Mouse (Mus musculus) brain, embryonic 14.5 days (tissue): ENCODE data around the gene Blmh. TPM values are rescaled to one million over a fixed set of nuclear protein-coding genes. Genes with fewer than 3 reads are reported as not detected.
"Not testable (repeated sequence)": the region's sequence is repeated elsewhere in the genome, so short reads cannot be mapped to it uniquely, and the experiment has no call there.

Source experiments
- DNase-seq: peaks from one replicate; pipeline ENCODE4 v3.0.0-alpha.2; 2011; ENCODE audit warnings: low read depth
- CTCF ChIP-seq: fragments of 200-500 bp; IDR thresholded peaks from 2 replicates; pipeline ENCODE4 v1.5.1; 2012; ENCODE audit warnings: inconsistent platforms, mild to moderate bottlenecking, moderate library complexity, borderline replicate concordance; ENCODE audit not compliant: insufficient read depth, insufficient read length; ENCODE audit errors: extremely low read depth
- POLR2A ChIP-seq: fragments of 200-500 bp; IDR thresholded peaks from 2 replicates; pipeline ENCODE4 v1.6.1; 2012; ENCODE audit warnings: mild to moderate bottlenecking, inconsistent platforms, borderline replicate concordance; ENCODE audit not compliant: poor library complexity, insufficient read depth, insufficient read length, severe bottlenecking; ENCODE audit errors: extremely low read depth
- polyA plus RNA-seq: library from polyadenylated mRNA; depleted of rRNA; stranded (reverse); fragments of >200 nt; gene quantifications from 2 replicates; pipeline ENCODE4 v1.2.3, GENCODE M21; 2012

The Blmh gene
- polyA plus RNA-seq, 1 experiment, result 64.5 TPM

GRCm38 (mm10) chr11:76899758-76900738, 24.6 kb upstream of the Blmh start:
- TF ChIP-seq CTCF (peak; percentile 43; the same call in 1 of the 2 replicates), POLR2A (no peak)

DNA sequence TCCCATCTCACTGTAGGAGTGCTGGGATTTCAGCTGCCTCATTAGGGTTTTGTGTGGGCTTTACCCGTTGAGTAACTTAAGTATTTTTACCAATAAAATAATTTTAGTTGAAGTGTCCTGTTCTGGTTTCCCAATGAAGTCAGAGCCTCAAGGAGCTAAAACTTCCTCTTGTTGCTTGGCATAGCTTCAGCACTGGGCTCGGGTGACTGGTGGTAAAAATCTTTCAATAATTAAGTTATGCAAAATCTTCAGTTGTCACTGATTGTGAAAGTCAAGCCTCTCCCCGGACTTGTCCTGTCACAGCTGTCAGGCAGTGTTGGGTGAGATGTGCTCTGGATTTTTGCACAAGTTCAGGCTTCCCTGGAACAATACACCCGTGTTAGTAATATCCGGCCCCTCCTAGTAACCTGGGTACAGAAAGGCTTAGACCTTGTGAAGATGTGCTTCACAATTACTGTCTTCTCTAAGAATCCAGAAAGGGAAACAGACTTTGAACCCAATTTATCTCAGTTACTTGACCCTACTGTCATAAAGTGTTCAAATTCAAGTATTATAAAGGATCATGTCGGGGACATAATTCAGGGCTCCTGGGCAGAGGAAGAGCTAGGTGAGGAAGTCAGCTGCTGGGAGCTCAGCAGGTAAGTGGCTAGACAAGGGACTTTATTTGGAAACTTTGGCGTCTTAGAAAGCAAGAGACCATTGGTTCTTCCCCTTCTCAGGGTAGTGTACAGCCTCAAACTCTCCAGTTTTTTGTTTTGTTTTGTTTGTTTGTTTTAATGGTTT, 22.8 kb upstream of the Blmh start, which contains the start of gene Tmigd1:
TSS of gene Tmigd1 (plus strand) at position 581 of the 783 bp plus-strand sequence.
- TF ChIP-seq CTCF (no peak), POLR2A (no peak)
- no peak for DNase-seq

More at GRCm38 (mm10) chr11:76899758-76900738, 24.6 kb upstream of the Blmh start:
- no peak for DNase-seq

GRCm38 (mm10) chr11:76904340-76904739, 20.3 kb upstream of the Blmh start:
- no peak for DNase-seq
- TF ChIP-seq POLR2A (no peak), CTCF (no peak)

DNA sequence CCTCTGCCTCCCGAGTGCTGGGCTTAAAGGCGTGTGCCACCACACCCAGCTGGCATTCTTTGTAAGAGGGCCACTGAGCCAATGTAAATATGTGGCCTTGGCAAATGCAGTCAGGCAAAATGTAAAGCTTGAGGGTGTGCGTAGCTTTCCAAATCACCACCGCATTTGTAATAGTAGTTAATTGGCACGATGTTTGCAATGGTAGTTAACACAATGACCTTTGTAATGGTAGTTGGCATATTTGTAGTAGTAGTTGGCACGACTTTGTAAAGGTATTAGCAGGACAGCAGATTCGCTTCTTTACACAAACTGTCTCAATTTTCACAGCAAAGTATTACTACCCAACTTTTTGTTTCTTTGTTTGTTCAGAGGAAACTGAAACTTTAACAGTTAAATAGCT, 16.0 kb upstream of the Blmh start:
- TF ChIP-seq CTCF (no peak), POLR2A (no peak)
- no peak for DNase-seq

DNA sequence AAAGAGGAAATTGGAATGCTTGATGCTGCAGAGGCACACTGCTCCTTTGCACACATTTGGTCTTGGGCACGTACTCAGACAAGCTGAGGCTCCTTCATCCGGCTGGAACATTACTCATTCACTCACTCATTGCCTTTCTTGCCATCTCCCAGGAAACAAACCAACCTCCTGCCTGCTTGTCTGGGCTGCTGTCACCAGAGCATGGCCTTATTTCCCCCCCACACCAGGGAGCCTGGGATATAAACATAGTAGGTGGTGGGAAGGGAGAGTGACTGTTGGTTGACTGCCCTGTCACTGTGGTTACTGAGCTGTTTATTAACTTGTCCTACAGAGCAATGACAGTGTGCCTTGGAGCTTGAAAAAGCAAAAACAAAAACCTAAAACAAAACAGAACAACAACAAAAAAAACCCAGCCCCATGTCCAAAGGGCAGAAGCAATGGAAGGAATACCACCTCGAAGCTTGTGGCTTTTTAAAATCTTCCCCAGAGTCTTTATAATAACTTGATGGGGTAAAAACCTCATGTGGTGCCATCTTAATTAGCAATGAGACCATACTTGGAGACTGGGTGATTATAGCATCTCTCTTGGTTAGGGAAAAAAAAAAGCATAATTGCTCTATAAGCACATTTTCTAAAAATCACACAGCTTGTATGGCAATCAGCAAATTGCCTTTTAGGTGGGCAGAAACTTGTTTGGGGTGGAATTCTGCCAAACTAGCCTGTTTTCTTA, 13.1 kb upstream of the Blmh start:
- peak; percentile 61 for DNase-seq
- no peak for TF ChIP-seq CTCF
- no peak for TF ChIP-seq POLR2A

DNA sequence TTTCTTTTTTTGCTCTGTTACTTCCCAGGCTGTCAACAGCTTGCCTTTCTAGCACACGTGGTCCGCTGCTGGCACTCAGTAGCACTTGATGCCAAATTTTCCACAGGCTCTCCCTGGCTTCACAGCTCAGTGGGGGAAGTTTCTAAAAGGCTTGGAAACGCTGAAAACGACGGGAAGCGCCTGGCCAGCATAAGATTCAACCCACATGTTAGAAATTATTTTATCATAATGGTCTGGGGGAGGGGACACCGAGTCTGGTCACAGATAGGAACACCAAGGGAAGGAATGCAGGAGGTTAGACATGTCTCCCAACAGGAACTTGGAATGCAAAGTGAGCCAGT, 12.6 kb upstream of the Blmh start:
- no peak for TF ChIP-seq POLR2A
- no peak for TF ChIP-seq CTCF
- DNase-seq, result peak; percentile 86

GRCm38 (mm10) chr11:76914366-76914765, 10.2 kb upstream of the Blmh start:
- no peak for DNase-seq
- no peak for TF ChIP-seq CTCF
- no peak for TF ChIP-seq POLR2A

DNA sequence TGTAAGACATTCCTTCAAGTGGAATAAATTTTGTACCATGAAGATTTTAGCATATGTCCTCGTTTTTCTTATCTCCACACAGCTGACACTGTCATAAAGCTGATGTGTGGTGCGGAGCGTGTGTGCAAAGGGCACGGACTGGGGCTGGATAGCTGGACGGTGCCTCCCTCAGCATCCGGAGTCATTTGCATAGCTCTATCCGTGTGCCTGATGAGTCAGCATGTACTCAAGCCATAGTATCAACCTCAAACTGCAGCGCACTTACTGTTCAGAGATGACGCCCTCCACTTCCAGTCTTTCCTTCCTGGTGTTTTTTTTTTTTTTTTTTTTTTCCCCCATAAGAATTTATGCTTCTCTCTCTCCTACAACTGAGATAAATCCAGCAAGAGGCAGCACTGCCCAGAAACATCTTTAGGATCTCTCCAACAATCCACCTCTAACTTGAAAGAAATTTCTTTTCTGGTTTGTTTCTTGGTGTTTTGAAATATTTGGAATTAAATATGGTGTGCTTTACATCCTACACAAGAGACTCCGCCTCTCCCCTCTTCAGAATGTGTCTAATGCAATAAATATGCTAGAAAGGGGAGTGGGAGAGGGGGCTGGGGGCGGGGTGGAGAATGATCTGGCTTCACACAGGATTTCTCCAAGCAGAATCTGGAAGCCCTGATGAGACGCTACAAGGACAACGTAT, 7.9 kb upstream of the Blmh start:
- TF ChIP-seq CTCF, result no peak
- DNase-seq, result no peak

- no peak for DNase-seq
- no peak for TF ChIP-seq CTCF
- no peak for TF ChIP-seq POLR2A
Observed at GRCm38 (mm10) chr11:76917230-76917548, 7.4 kb upstream of the Blmh start.

DNA sequence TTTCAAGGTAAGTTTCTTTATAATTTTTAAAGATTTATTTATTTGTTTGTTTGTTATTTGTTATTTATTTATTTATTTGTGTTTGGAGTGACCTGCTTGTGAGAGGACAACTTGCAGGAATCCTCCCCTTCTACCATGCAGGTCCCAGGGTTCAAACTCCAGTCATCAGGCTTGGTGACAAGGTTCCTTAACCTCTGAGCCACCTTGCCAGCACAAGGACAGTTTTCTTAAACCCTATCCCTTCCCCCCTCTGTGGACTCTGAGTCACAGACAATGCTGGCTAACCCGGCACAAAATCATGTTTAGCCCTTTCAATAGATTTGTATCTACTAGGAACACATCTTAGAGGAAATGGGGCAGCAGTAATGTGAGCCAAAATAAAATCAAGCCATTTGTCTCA, 4.0 kb upstream of the Blmh start:
- TF ChIP-seq POLR2A, result no peak
- no peak for TF ChIP-seq CTCF
- no peak for DNase-seq

- DNase-seq, result not testable (repeated sequence)
Observed at GRCm38 (mm10) chr11:76928586-76928985, 4.0 kb downstream of the Blmh start.

DNA sequence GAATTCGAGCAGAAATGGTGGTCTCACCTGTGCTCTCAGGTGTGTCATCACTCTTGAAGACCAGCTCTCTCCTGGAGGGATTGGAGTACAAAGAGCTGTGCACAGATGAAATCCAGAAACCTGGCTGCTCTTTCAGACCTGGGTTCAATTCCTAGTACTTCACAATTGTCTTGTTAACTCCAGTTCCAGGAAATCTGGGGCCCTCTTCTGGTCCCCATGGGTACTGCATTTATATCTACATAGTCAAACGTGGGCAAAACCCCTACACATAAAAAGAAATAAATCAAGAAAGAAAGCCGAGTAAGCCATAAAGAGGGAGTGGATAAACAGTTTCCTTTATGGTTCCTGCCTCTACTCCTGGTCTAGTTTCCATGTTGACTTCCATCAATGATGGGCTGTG, 8.6 kb downstream of the Blmh start:
- no peak for DNase-seq
- no peak for TF ChIP-seq CTCF
- no peak for TF ChIP-seq POLR2A
